ENCODE assay signal across 11 mouse cellular contexts in the genomic region with DNA sequence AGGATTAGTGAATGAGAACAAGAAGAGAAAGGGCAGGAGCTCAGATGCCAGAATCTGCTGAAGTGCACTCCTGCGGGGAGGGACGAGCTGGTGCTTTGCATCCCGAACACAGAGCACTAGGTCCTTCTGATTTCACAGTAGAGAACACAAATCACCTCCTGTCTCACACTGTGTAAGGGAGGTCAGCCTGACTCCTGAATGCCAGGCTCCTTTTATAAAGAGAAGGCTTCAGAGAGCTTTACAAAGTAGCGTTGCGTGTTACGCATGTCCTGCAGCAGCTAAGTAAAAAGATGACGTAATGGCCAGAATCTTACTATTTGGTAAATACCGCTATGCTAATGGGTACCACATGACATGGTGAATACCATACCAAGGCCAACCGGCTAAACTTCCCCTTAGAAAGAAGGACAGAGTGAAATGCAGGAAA. TPM values are rescaled to one million over a fixed set of nuclear protein-coding genes. Genes with fewer than 3 reads are reported as not detected.
A peak's percentile ranks its signal among the peaks of the same experiment; 100 is the strongest.
DNase-seq lines count a peak whose midpoint lies in the region; ATAC-seq lines count a peak whose summit lies in the region.
"Had no signal": no experiment of that assay in that cellular context is flagged by ENCODE, and none has a peak within 500 bp of the region (broad histone marks: within the 10 kb centered on the region; RNA-seq: fewer than 3 reads in every experiment).

No protein-coding gene starts in this region.

- DNase-seq in adrenal gland, postnatal 36 days = peak; percentile 37 to 52
- DNase-seq in adrenal gland, adult 2 months = no peak
- peak; percentile 45 for DNase-seq in neural tube, embryonic 11.5 days (ENCODE audit: low spot score)
- no peak for DNase-seq in neural tube, embryonic 10.5 days (ENCODE audit: extremely low spot score, low spot score)
- DNase-seq in right cerebral cortex, postnatal 25 days = no peak
- no peak for DNase-seq in spleen, postnatal 4 days (ENCODE audit: low spot score in 2 of 2)
- DNase-seq: heart, adult 2 months; layer of hippocampus, postnatal 36 days; lung, postnatal 14 days had no signal

- ATAC-seq in neural tube, embryonic 11.5 days (ENCODE audit: insufficient read depth, low FRiP score, low TSS enrichment) = peak; percentile 94
- peak; percentile 76 for ATAC-seq in megakaryocyte, adult 5-6 weeks (ENCODE audit: poor library complexity, severe bottlenecking)
- ATAC-seq in intestine, embryonic 16.5 days = no peak

- H3K4me2 ChIP-seq in neural tube, embryonic 11.5 days (ENCODE audit: low read depth) = no peak overlapping the region
- no peak overlapping the region for H3K4me2 ChIP-seq in intestine, embryonic 16.5 days (ENCODE audit: low read depth, low read length)

- no peak overlapping the region for H3K9ac ChIP-seq in neural tube, embryonic 11.5 days (ENCODE audit: low read length)
- H3K9ac ChIP-seq in intestine, embryonic 16.5 days (ENCODE audit: low read depth, low read length) = no peak overlapping the region

- H3K4me3 ChIP-seq in neural tube, embryonic 11.5 days (ENCODE audit: low read depth, low read length) = no peak overlapping the region
- H3K4me3 ChIP-seq in intestine, embryonic 16.5 days (ENCODE audit: low read length) = no peak overlapping the region
- H3K4me3 ChIP-seq: heart, adult 2 months had no signal

- no peak overlapping the region for H3K27ac ChIP-seq in neural tube, embryonic 11.5 days (ENCODE audit: low read depth, low read length)
- no peak overlapping the region for H3K27ac ChIP-seq in intestine, embryonic 16.5 days (ENCODE audit: low read length)
- H3K27ac ChIP-seq: heart, adult 2 months had no signal

- H3K27me3 ChIP-seq in neural tube, embryonic 11.5 days (ENCODE audit: control insufficient read depth, insufficient read depth, low read length) = no peaks in the 10 kb centered on the region
- H3K27me3 ChIP-seq in intestine, embryonic 16.5 days (replicated peaks; ENCODE audit: control insufficient read depth, insufficient read depth, low read length) = no peaks in the 10 kb centered on the region

- 18% methylated on average over 9 of the region's 9 CpGs for WGBS in neural tube, embryonic 11.5 days
- WGBS in intestine, embryonic 16.5 days = 62% methylated on average over 9 of the region's 9 CpGs

- H3K9me3 ChIP-seq in neural tube, embryonic 11.5 days (ENCODE audit: control insufficient read depth, low read length) = no peaks in the 10 kb centered on the region
- H3K9me3 ChIP-seq in intestine, embryonic 16.5 days (ENCODE audit: control insufficient read depth, low read length) = no peaks in the 10 kb centered on the region

- H3K4me1 ChIP-seq in neural tube, embryonic 11.5 days (ENCODE audit: control insufficient read depth, insufficient read depth, low read length) = peaks cover 4% of the 10 kb centered on the region; the same call in 1 of the 2 replicates
- peaks cover 4% of the 10 kb centered on the region for H3K4me1 ChIP-seq in intestine, embryonic 16.5 days (ENCODE audit: control insufficient read depth, insufficient read depth, low read length)

- no peaks in the 10 kb centered on the region for H3K36me3 ChIP-seq in neural tube, embryonic 11.5 days (ENCODE audit: control insufficient read depth, insufficient read depth, low read length)
- H3K36me3 ChIP-seq in intestine, embryonic 16.5 days (ENCODE audit: control insufficient read depth, insufficient read depth, low read length) = no peaks in the 10 kb centered on the region

RNA-seq across cellular contexts. Expression of a gene that starts 34.4 kb away (rescaled TPM):
- 100 to 1,000 TPM; 345 to 351 TPM for total RNA-seq in adrenal gland, postnatal 36 days (2021)
- total RNA-seq in adrenal gland, adult 2 months (2021) = 100 to 1,000 TPM; 361 to 386 TPM
- 229 and 254 TPM in 2 replicates for polyA plus RNA-seq in adrenal gland, adult 2 months (2012; rRNA removed)
- 197 and 210 TPM in 2 replicates for polyA plus RNA-seq in neural tube, embryonic 11.5 days (2014; fragmentation: Nextera tagmentation; extraction: Ambion mirVana)
- total RNA-seq in megakaryocyte, adult 5-6 weeks (2015) = 249 and 260 TPM in 2 replicates
- total RNA-seq in megakaryocyte, adult 5-6 weeks (2017) = 383 and 394 TPM in 2 replicates
- 121 and 125 TPM in 2 replicates for polyA plus RNA-seq in intestine, embryonic 16.5 days (2015; fragmentation: Nextera tagmentation; extraction: Ambion mirVana)

Comparison
In these comparisons a context has a peak if more than half of its experiments do, and no peak if none do; other contexts are left out.
1. DNase-seq: peak in adrenal gland, postnatal 36 days (2 of 2) and neural tube, embryonic 11.5 days (single experiment); none in adrenal gland, adult 2 months (single experiment), neural tube, embryonic 10.5 days (single experiment), right cerebral cortex, postnatal 25 days (single experiment) and spleen, postnatal 4 days (0 of 2).